Comparison of ENCODE assay signal across 1 mouse cellular context in genomic region chr11:28811874-28812273, GRCm38 (mm10).
TF ChIP-seq lines count a peak whose summit lies in the region.

No protein-coding gene starts in this region.

TF ChIP-seq in MEL, 35 proteins besides CTCF, POLR2A, EP300 and RAD21:
- TF ChIP-seq MAX (IDR thresholded peaks at IDR 0.05; ENCODE audit: low read length) (no peak), GATA1 (IDR thresholded peaks at IDR 0.05; ENCODE audit: low read depth, low read length) (no peak), ZNF384 (IDR thresholded peaks at IDR 0.05; ENCODE audit: low read depth, low read length) (no peak), SIN3A (IDR thresholded peaks at IDR 0.05; ENCODE audit: low read length) (no peak), SMC3 (IDR thresholded peaks at IDR 0.05; ENCODE audit: low read depth, low read length) (peak; percentile 57)
